Mouse (Mus musculus): ENCODE data around the gene Ranbp9. TPM values are rescaled to one million over a fixed set of nuclear protein-coding genes. Genes with fewer than 3 reads are reported as not detected.

Gene Ranbp9
- polyA plus RNA-seq, 1 experiment = 74.1 TPM

GRCm38 (mm10) chr13:43457161-43457560 is 23.9 kb downstream of the Ranbp9 start:
- H3K4me3 ChIP-seq (ENCODE audit: insufficient read depth, low read length) = no peak overlapping the region
- no peak overlapping the region for H3K27ac ChIP-seq (ENCODE audit: insufficient read depth, low read length)
- TF ChIP-seq POLR2A (IDR thresholded peaks at IDR 0.05; ENCODE audit: low read depth, low read length) = no peak
- no peak for TF ChIP-seq CTCF (IDR thresholded peaks at IDR 0.05; ENCODE audit: borderline replicate concordance, insufficient read depth, low read length)
- H3K4me1 ChIP-seq (ENCODE audit: control insufficient read depth, insufficient read depth, low read length) = no peaks in the 10 kb centered on the region

GRCm38 (mm10) chr13:43454431-43454830 is 26.7 kb downstream of the Ranbp9 start:
- TF ChIP-seq CTCF (IDR thresholded peaks at IDR 0.05; ENCODE audit: borderline replicate concordance, insufficient read depth, low read length) (no peak), POLR2A (IDR thresholded peaks at IDR 0.05; ENCODE audit: low read depth, low read length) (no peak)
- H3K27ac ChIP-seq (ENCODE audit: insufficient read depth, low read length) = no peak overlapping the region
- no peaks in the 10 kb centered on the region for H3K4me1 ChIP-seq (ENCODE audit: control insufficient read depth, insufficient read depth, low read length)
- no peak overlapping the region for H3K4me3 ChIP-seq (ENCODE audit: insufficient read depth, low read length)

DNA sequence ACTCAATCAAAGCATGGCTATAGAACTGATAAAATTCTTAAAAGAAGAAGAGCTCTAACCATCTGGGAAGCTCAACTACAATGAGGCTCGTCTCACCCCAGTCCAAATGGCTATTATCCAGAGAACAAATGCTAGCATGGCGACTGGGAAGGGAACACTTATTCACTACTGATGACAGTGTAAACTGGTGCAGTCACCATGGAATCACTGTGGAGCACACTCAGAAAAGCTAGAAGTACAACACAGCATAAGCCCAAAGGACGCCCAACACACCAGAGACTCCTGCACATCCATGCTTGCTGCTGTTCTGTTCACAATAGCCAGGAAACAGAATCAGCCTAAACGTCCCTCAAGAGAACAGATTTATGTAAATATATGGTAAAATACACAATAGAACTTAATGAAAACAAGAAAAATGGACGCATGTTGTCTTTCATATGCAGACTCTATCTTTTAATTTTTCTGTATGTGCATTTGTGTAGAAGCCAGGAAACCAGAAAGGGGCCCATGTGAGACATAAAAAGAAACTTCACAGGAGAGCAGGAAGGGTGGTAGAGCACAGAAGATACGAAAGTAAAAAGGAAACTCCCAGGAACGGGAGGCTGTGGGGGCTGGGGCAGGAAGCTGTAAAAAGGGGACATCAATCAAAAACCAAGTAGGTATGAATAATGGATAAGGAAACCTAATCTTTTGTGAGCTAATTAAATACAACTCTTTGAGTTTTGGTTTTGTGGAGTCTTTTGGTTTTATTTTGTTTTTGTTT is 28.1 kb downstream of the Ranbp9 start:
- Histone ChIP-seq H3K4me1 (ENCODE audit: control insufficient read depth, insufficient read depth, low read length) (no peaks in the 10 kb centered on the region), H3K4me3 (ENCODE audit: insufficient read depth, low read length) (no peak overlapping the region), H3K27ac (ENCODE audit: insufficient read depth, low read length) (no peak overlapping the region)
- TF ChIP-seq CTCF (IDR thresholded peaks at IDR 0.05; ENCODE audit: borderline replicate concordance, insufficient read depth, low read length) (no peak), POLR2A (IDR thresholded peaks at IDR 0.05; ENCODE audit: low read depth, low read length) (no peak)

GRCm38 (mm10) chr13:43452177-43452576 is 28.9 kb downstream of the Ranbp9 start:
- TF ChIP-seq CTCF (IDR thresholded peaks at IDR 0.05; ENCODE audit: borderline replicate concordance, insufficient read depth, low read length) = no peak
- no peak for TF ChIP-seq POLR2A (IDR thresholded peaks at IDR 0.05; ENCODE audit: low read depth, low read length)
- H3K4me3 ChIP-seq (ENCODE audit: insufficient read depth, low read length) = no peak overlapping the region
- no peak overlapping the region for H3K27ac ChIP-seq (ENCODE audit: insufficient read depth, low read length)
- H3K4me1 ChIP-seq (ENCODE audit: control insufficient read depth, insufficient read depth, low read length) = no peaks in the 10 kb centered on the region

DNA sequence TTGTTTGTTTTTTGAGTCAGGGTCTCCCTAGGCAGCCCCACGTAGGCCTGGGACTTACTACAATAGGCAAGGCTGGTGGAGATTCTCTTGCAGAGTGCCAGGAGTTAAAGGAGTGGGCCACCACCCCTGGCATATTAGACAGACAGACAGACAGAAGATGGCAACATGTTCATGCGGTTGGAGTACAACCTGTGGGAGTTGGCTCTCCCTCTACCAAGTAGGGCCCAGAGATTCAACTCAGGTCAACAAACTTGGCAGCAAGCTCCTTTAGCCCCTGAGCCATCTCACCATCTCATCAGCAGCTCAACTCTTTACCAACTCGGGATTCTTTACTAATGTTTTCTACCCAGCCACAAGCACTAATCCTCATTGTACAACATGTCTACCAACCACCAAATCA is 30.4 kb downstream of the Ranbp9 start:
- H3K4me3 ChIP-seq (ENCODE audit: insufficient read depth, low read length) = no peak overlapping the region
- TF ChIP-seq POLR2A (IDR thresholded peaks at IDR 0.05; ENCODE audit: low read depth, low read length) = no peak
- no peak for TF ChIP-seq CTCF (IDR thresholded peaks at IDR 0.05; ENCODE audit: borderline replicate concordance, insufficient read depth, low read length)
- H3K27ac ChIP-seq (ENCODE audit: insufficient read depth, low read length) = no peak overlapping the region
- no peaks in the 10 kb centered on the region for H3K4me1 ChIP-seq (ENCODE audit: control insufficient read depth, insufficient read depth, low read length)

- Histone ChIP-seq H3K27ac (ENCODE audit: insufficient read depth, low read length) (no peak overlapping the region), H3K4me1 (ENCODE audit: control insufficient read depth, insufficient read depth, low read length) (peaks cover 2% of the 10 kb centered on the region; the same call in 1 of the 2 replicates), H3K4me3 (ENCODE audit: insufficient read depth, low read length) (no peak overlapping the region)
- no peak for TF ChIP-seq CTCF (IDR thresholded peaks at IDR 0.05; ENCODE audit: borderline replicate concordance, insufficient read depth, low read length)
Measured at GRCm38 (mm10) chr13:43447721-43448120, 33.4 kb downstream of the Ranbp9 start.

GRCm38 (mm10) chr13:43445754-43446153 is 35.3 kb downstream of the Ranbp9 start:
- Histone ChIP-seq H3K4me1 (ENCODE audit: control insufficient read depth, insufficient read depth, low read length) (peaks cover 3% of the 10 kb centered on the region; the same call in 1 of the 2 replicates), H3K4me3 (ENCODE audit: insufficient read depth, low read length) (no peak overlapping the region), H3K27ac (ENCODE audit: insufficient read depth, low read length) (no peak overlapping the region)
- no peak for TF ChIP-seq POLR2A (IDR thresholded peaks at IDR 0.05; ENCODE audit: low read depth, low read length)
- no peak for TF ChIP-seq CTCF (IDR thresholded peaks at IDR 0.05; ENCODE audit: borderline replicate concordance, insufficient read depth, low read length)

- Histone ChIP-seq H3K27ac (ENCODE audit: insufficient read depth, low read length) (no peak overlapping the region), H3K4me3 (ENCODE audit: insufficient read depth, low read length) (no peak overlapping the region), H3K4me1 (ENCODE audit: control insufficient read depth, insufficient read depth, low read length) (peaks cover 3% of the 10 kb centered on the region; the same call in 1 of the 2 replicates)
- TF ChIP-seq POLR2A (IDR thresholded peaks at IDR 0.05; ENCODE audit: low read depth, low read length) = no peak
- TF ChIP-seq CTCF (IDR thresholded peaks at IDR 0.05; ENCODE audit: borderline replicate concordance, insufficient read depth, low read length) = no peak
Measured at GRCm38 (mm10) chr13:43444717-43445116, 36.4 kb downstream of the Ranbp9 start.

GRCm38 (mm10) chr13:43443706-43444105 is 37.4 kb downstream of the Ranbp9 start:
- Histone ChIP-seq H3K27ac (ENCODE audit: insufficient read depth, low read length) (no peak overlapping the region), H3K4me1 (ENCODE audit: control insufficient read depth, insufficient read depth, low read length) (peaks cover 3% of the 10 kb centered on the region; the same call in 1 of the 2 replicates), H3K4me3 (ENCODE audit: insufficient read depth, low read length) (no peak overlapping the region)
- TF ChIP-seq CTCF (IDR thresholded peaks at IDR 0.05; ENCODE audit: borderline replicate concordance, insufficient read depth, low read length) (no peak), POLR2A (IDR thresholded peaks at IDR 0.05; ENCODE audit: low read depth, low read length) (no peak)

- no peak overlapping the region for H3K4me3 ChIP-seq (ENCODE audit: insufficient read depth, low read length)
- H3K27ac ChIP-seq (ENCODE audit: insufficient read depth, low read length) = no peak overlapping the region
- TF ChIP-seq CTCF (IDR thresholded peaks at IDR 0.05; ENCODE audit: borderline replicate concordance, insufficient read depth, low read length) = no peak
- no peak for TF ChIP-seq POLR2A (IDR thresholded peaks at IDR 0.05; ENCODE audit: low read depth, low read length)
- H3K4me1 ChIP-seq (ENCODE audit: control insufficient read depth, insufficient read depth, low read length) = peaks cover 3% of the 10 kb centered on the region; the same call in 1 of the 2 replicates
Measured at GRCm38 (mm10) chr13:43442551-43442950, 38.5 kb downstream of the Ranbp9 start.

Measured in embryonic fibroblast, embryonic 13.5 days (primary cell).